Mouse (Mus musculus) thymus, adult 2 months (tissue): ENCODE measurements at regions not wholly inside any gene's neighbourhood (a gene's known extent, or its start where the extent isn't known, plus 50 kb on each side); places are given as distances from the start of the nearest gene placed in this dataset.

ENCODE experiments used
- CTCF ChIP-seq: fragments of 200-500 bp; IDR thresholded peaks from 2 replicates; pipeline ENCODE4 v1.5.1; 2012; ENCODE audit warnings: mild to moderate bottlenecking, control low read depth, low read length, moderate library complexity, borderline replicate concordance; ENCODE audit not compliant: control insufficient read depth, poor library complexity, insufficient read depth; ENCODE audit errors: extremely low read depth
- POLR2A ChIP-seq: fragments of 200-500 bp; IDR thresholded peaks from 2 replicates; pipeline ENCODE4 v1.6.1; 2012; ENCODE audit warnings: mild to moderate bottlenecking, low read length, control low read depth, moderate library complexity; ENCODE audit not compliant: control insufficient read depth, poor library complexity, insufficient read depth; ENCODE audit errors: extremely low read depth

GRCm38 (mm10) chr3:147683730-147684129, 831.6 kb downstream of the Ttll7 start:
- TF ChIP-seq CTCF (no peak), POLR2A (no peak)
